Mouse (Mus musculus) CH12.LX (cell line): ENCODE measurements at regions not wholly inside any gene's neighbourhood (a gene's known extent, or its start where the extent isn't known, plus 50 kb on each side); places are given as distances from the start of the nearest gene placed in this dataset.

Source experiments
- DNase-seq: peaks from one replicate; pipeline ENCODE4 v3.0.0-alpha.2; 2013; ENCODE audit errors: extremely low read depth
- H3K27ac ChIP-seq: 2 replicates; pipeline ENCODE4 v1.5.1; 2012; ENCODE audit warnings: low read depth, mild to moderate bottlenecking, control low read depth, moderate library complexity; ENCODE audit not compliant: insufficient read depth
- H3K27me3 ChIP-seq: replicated peaks from 2 replicates; pipeline ENCODE3; 2012; ENCODE audit warnings: inconsistent platforms
- H3K36me3 ChIP-seq, 2 experiments: replicated peaks in 1 of 2; 2 replicates each; pipeline versions ENCODE3 to v1.6.1; 2012; ENCODE audit warnings: inconsistent platforms in 1 of 2, low read length in 1 of 2, mild to moderate bottlenecking in 1 of 2, mixed read lengths in 1 of 2, moderate library complexity in 1 of 2; ENCODE audit not compliant: control insufficient read depth in 1 of 2, insufficient read depth in 1 of 2
- H3K4me1 ChIP-seq, 2 experiments: 2 replicates each; pipeline ENCODE4 v1.6.1; 2012; ENCODE audit warnings: inconsistent platforms in 1 of 2, moderate library complexity in 1 of 2; ENCODE audit not compliant: insufficient read depth in 2 of 2, control insufficient read depth in 1 of 2
- H3K4me2 ChIP-seq: 2 replicates; pipeline ENCODE4 v1.6.1; 2012; ENCODE audit warnings: low read depth, mild to moderate bottlenecking, control low read depth; ENCODE audit not compliant: poor library complexity, insufficient read depth, severe bottlenecking
- H3K4me3 ChIP-seq, 3 experiments: fragments of 150-350 bp in 1 of 3; sonication (generic) in 1 of 3; replicated peaks in 1 of 3; 2 replicates each; pipeline versions ENCODE3 to v1.5.1; 2011 to 2012; ENCODE audit warnings: low read depth in 2 of 3, low read length in 2 of 3, mild to moderate bottlenecking in 2 of 3, moderate library complexity in 2 of 3, control low read depth in 1 of 3, improper control_type of control experiment in 1 of 3, inconsistent platforms in 1 of 3, mixed read lengths in 1 of 3; ENCODE audit not compliant: poor library complexity in 1 of 3
- H3K79me2 ChIP-seq: replicated peaks from 2 replicates; pipeline ENCODE4 v1.6.1; 2012; ENCODE audit warnings: mild to moderate bottlenecking, moderate library complexity; ENCODE audit not compliant: control insufficient read depth, poor library complexity, insufficient read depth, severe bottlenecking; ENCODE audit errors: extremely low read depth
- H3K9ac ChIP-seq: 2 replicates; pipeline ENCODE4 v1.6.1; 2012; ENCODE audit warnings: low read depth, mild to moderate bottlenecking, control low read depth, moderate library complexity; ENCODE audit not compliant: insufficient read depth
- H3K9me3 ChIP-seq: replicated peaks from 2 replicates; pipeline ENCODE3; 2012; ENCODE audit warnings: low read length, inconsistent platforms, mixed read lengths
- BHLHE40 ChIP-seq: IDR thresholded peaks from 2 replicates; pipeline ENCODE4 v1.6.1; 2011; ENCODE audit warnings: mild to moderate bottlenecking, low read depth, low read length, improper control_type of control experiment
- CHD1 ChIP-seq: IDR thresholded peaks from 2 replicates; pipeline ENCODE4 v1.6.1; 2012; ENCODE audit warnings: low read depth, low read length, improper control_type of control experiment, inconsistent platforms
- CTCF ChIP-seq, 2 experiments: IDR thresholded peaks in 1 of 2; conservative IDR thresholded peaks in 1 of 2; 2 replicates each; pipeline ENCODE4 v1.5.1; 2011 to 2012; ENCODE audit warnings: low read depth in 2 of 2, low read length in 2 of 2, improper control_type of control experiment in 1 of 2, inconsistent platforms in 1 of 2, mild to moderate bottlenecking in 1 of 2, moderate library complexity in 1 of 2
- E2F4 ChIP-seq: IDR thresholded peaks from 2 replicates; pipeline ENCODE4 v1.6.1; 2011; ENCODE audit warnings: low read depth, low read length, improper control_type of control experiment; ENCODE audit not compliant: insufficient replicate concordance
- ELF1 ChIP-seq: IDR thresholded peaks from 2 replicates; pipeline ENCODE4 v1.6.1; 2014; ENCODE audit warnings: low read depth, mild to moderate bottlenecking, inconsistent platforms, low read length, improper control_type of control experiment
- ETS1 ChIP-seq: conservative IDR thresholded peaks from 2 replicates; pipeline ENCODE4 v1.6.1; 2012; ENCODE audit warnings: low read depth, mild to moderate bottlenecking, inconsistent platforms, low read length, improper control_type of control experiment, moderate library complexity
- GABPA ChIP-seq: IDR thresholded peaks from 2 replicates; pipeline ENCODE4 v1.6.1; 2012; ENCODE audit warnings: low read depth, low read length, improper control_type of control experiment, inconsistent platforms; ENCODE audit not compliant: insufficient replicate concordance
- HCFC1 ChIP-seq: IDR thresholded peaks from 2 replicates; pipeline ENCODE4 v1.6.1; 2012; ENCODE audit warnings: low read depth, mild to moderate bottlenecking, inconsistent platforms, low read length, improper control_type of control experiment
- IRF4 ChIP-seq: IDR thresholded peaks from 2 replicates; pipeline ENCODE4 v1.6.1; 2014; ENCODE audit warnings: low read depth, mild to moderate bottlenecking, inconsistent platforms, low read length, improper control_type of control experiment
- KAT2A ChIP-seq: IDR thresholded peaks from 2 replicates; pipeline ENCODE4 v1.6.1; 2012; ENCODE audit warnings: low read length, improper control_type of control experiment, inconsistent platforms; ENCODE audit not compliant: insufficient replicate concordance
- MAFK ChIP-seq: IDR thresholded peaks from 2 replicates; pipeline ENCODE4 v1.6.1; 2011; ENCODE audit warnings: low read length, improper control_type of control experiment; ENCODE audit not compliant: insufficient replicate concordance
- MAX ChIP-seq: IDR thresholded peaks from 2 replicates; pipeline ENCODE4 v1.6.1; 2011; ENCODE audit warnings: low read length, improper control_type of control experiment
- MXI1 ChIP-seq: IDR thresholded peaks from 2 replicates; pipeline ENCODE4 v1.6.1; 2011; ENCODE audit warnings: mild to moderate bottlenecking, low read depth, low read length, improper control_type of control experiment
- PAX5 ChIP-seq: IDR thresholded peaks from 2 replicates; pipeline ENCODE4 v1.6.1; 2012; ENCODE audit warnings: low read length, inconsistent platforms, mixed read lengths
- POLR2AphosphoS2 ChIP-seq: IDR thresholded peaks from 2 replicates; pipeline ENCODE4 v1.6.1; 2011; ENCODE audit warnings: low read depth, low read length, improper control_type of control experiment
- SIN3A ChIP-seq: IDR thresholded peaks from 2 replicates; pipeline ENCODE4 v1.6.1; 2012; ENCODE audit warnings: low read length, improper control_type of control experiment, inconsistent platforms
- SMC3 ChIP-seq: IDR thresholded peaks from 2 replicates; pipeline ENCODE4 v1.6.1; 2011; ENCODE audit warnings: low read depth, low read length, improper control_type of control experiment
- TBP ChIP-seq: conservative IDR thresholded peaks from 2 replicates; pipeline ENCODE4 v1.6.1; 2011; ENCODE audit warnings: low read depth, low read length, improper control_type of control experiment
- TCF12 ChIP-seq: IDR thresholded peaks from 2 replicates; pipeline ENCODE4 v1.6.1; 2014; ENCODE audit warnings: low read depth, mild to moderate bottlenecking, inconsistent platforms, low read length, improper control_type of control experiment
- UBTF ChIP-seq: IDR thresholded peaks from 2 replicates; pipeline ENCODE4 v1.6.1; 2012; ENCODE audit warnings: low read depth, mild to moderate bottlenecking, inconsistent platforms, low read length, improper control_type of control experiment, moderate library complexity
- USF2 ChIP-seq: conservative IDR thresholded peaks from 2 replicates; pipeline ENCODE4 v1.6.1; 2011; ENCODE audit warnings: low read depth, low read length, improper control_type of control experiment
- ZC3H11A ChIP-seq: IDR thresholded peaks from 2 replicates; pipeline ENCODE4 v1.6.1; 2012; ENCODE audit warnings: low read depth, mild to moderate bottlenecking, inconsistent platforms, low read length, improper control_type of control experiment
- ZKSCAN1 ChIP-seq: IDR thresholded peaks from 2 replicates; pipeline ENCODE4 v1.6.1; 2012; ENCODE audit warnings: low read depth, inconsistent platforms, low read length, improper control_type of control experiment, borderline replicate concordance
- ZNF384 ChIP-seq: IDR thresholded peaks from 2 replicates; pipeline ENCODE4 v1.6.1; 2012; ENCODE audit warnings: low read depth, low read length, improper control_type of control experiment, inconsistent platforms
- dilution Hi-C: fragments of 300-500 bp; cut with MboI; formaldehyde crosslinking; loops from 2 replicates; pipeline ENCODE4 v1.14.3; 2020; ENCODE audit warnings: low sequenced_read_pairs; ENCODE audit not compliant: extremely low pct_unique_long_range_greater_than_20kb, extremely low pct_ligation_motif_present
- in situ Hi-C: fragments of 300-500 bp; cut with MboI; formaldehyde crosslinking; loops from 3 replicates; pipeline ENCODE4 v1.14.3; 2019; ENCODE audit warnings: low sequenced_read_pairs, low pct_ligation_motif_present, low pct_unique_long_range_greater_than_20kb, mixed read lengths

- no peaks in the 10 kb centered on the region for H3K36me3 ChIP-seq
- no peak overlapping the region for H3K4me3 ChIP-seq
- H3K27me3 ChIP-seq = no peaks in the 10 kb centered on the region
- H3K9ac ChIP-seq = no peak overlapping the region
- dilution Hi-C loops = no loop called here
- H3K9me3 ChIP-seq = no peaks in the 10 kb centered on the region
- TF ChIP-seq IRF4 (no peak), SMC3 (no peak), ZKSCAN1 (no peak), UBTF (no peak), SIN3A (no peak), PAX5 (no peak), USF2 (no peak), MAX (no peak), ZC3H11A (no peak), TCF12 (no peak), ELF1 (no peak), POLR2AphosphoS2 (no peak), MXI1 (no peak), KAT2A (no peak)
- TF ChIP-seq, all 38 proteins: peak for 0
- no peaks in the 10 kb centered on the region for H3K4me1 ChIP-seq
- no peak overlapping the region for H3K4me2 ChIP-seq
- no peak for DNase-seq
- H3K79me2 ChIP-seq = no peaks in the 10 kb centered on the region
- in situ Hi-C loops = no loop called here
- H3K27ac ChIP-seq = no peak overlapping the region
Measured at GRCm38 (mm10) chr3:84375832-84376231, 69.2 kb upstream of the Trim2 start.

GRCm38 (mm10) chr3:84371842-84372241 is 65.2 kb upstream of the Trim2 start:
- H3K9ac ChIP-seq = no peak overlapping the region
- no peaks in the 10 kb centered on the region for H3K9me3 ChIP-seq
- H3K4me1 ChIP-seq = peaks cover 0 to 5% of the 10 kb centered on the region in 2 experiments; a peak in 1 of 4 replicates
- no peaks in the 10 kb centered on the region for H3K79me2 ChIP-seq
- H3K27ac ChIP-seq = no peak overlapping the region
- no peak overlapping the region for H3K4me2 ChIP-seq
- DNase-seq = no peak
- TF ChIP-seq GABPA (no peak), ZC3H11A (no peak), IRF4 (no peak), UBTF (no peak), HCFC1 (no peak), ZNF384 (no peak), KAT2A (no peak), BHLHE40 (no peak), MAFK (no peak), CHD1 (no peak), TBP (no peak), E2F4 (no peak), PAX5 (no peak), CTCF (conservative IDR thresholded peaks at IDR 0.05 in 1 of 2, IDR thresholded peaks at IDR 0.05 in 1 of 2; ENCODE audit: low read depth in 2 of 2, low read length in 2 of 2) (no peak), MXI1 (no peak), ETS1 (no peak), USF2 (no peak)
- no peak overlapping the region for H3K4me3 ChIP-seq
- H3K27me3 ChIP-seq = no peaks in the 10 kb centered on the region
- in situ Hi-C loops (no loop called here), dilution Hi-C loops (no loop called here)
- H3K36me3 ChIP-seq = no peaks in the 10 kb centered on the region
